Mouse (Mus musculus) large intestine, adult 2 months (tissue): ENCODE results near the gene Cdkl2. TPM values are rescaled to one million over a fixed set of nuclear protein-coding genes. Genes with fewer than 3 reads are reported as not detected.

Experiments
- DNase-seq: peaks from one replicate; pipeline ENCODE4 v3.0.0-alpha.2; 2012; ENCODE audit warnings: low read depth, low spot score
- WGBS: fragments of 180-500 bp; shearing (Covaris S2); methylation state at CpG from one replicate; pipeline ENCODE4 v1.1.7; 2018; 5-methylcytosine and 5-hydroxymethylcytosine counted together
- polyA plus RNA-seq: library from polyadenylated mRNA; depleted of rRNA; stranded (reverse); fragments of >200 nt; gene quantifications from 2 replicates; pipeline ENCODE4 v1.2.3, GENCODE M21; 2012; rRNA removed

The Cdkl2 gene
- polyA plus RNA-seq, 1 experiment, result 0.62 TPM

GRCm38 (mm10) chr5:91960606-91961254, 83.0 kb downstream of the Cdkl2 start:
- WGBS, result 26% methylated on average over 3 of the region's 3 CpGs
- no peak for DNase-seq

DNA sequence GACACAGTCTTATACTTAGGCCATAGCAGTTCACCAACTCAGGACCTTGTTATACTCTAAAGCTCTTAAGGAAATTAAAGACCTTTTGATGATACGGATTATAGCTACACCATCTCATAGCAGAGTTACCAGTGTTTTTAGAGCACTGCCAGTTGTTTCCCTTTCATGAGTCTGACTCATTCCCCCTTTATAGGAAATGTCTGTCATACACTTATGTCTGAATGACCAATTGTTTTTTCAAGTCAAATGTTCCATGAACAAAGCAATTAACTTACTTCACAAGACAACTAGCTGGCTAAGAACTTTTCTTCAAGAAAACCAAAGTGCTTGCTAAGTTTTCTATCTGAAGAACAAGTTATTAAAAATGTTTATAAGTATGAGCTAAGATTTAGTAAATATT, 83.7 kb downstream of the Cdkl2 start:
- DNase-seq, result no peak
- 41% methylated on average over 1 of the region's 1 CpGs for WGBS

- no peak for DNase-seq
Observed at GRCm38 (mm10) chr5:91959096-91959495, 84.6 kb downstream of the Cdkl2 start.

GRCm38 (mm10) chr5:91956991-91957760, 86.5 kb downstream of the Cdkl2 start:
- WGBS, result 48% methylated on average over 3 of the region's 3 CpGs
- no peak for DNase-seq

More at GRCm38 (mm10) chr5:91959096-91959495, 84.6 kb downstream of the Cdkl2 start:
- 89% methylated on average over 1 of the region's 1 CpGs for WGBS

Other genes starting within 250 kb of the Cdkl2 start
- gene Rchy1, start 80.8 kb downstream of the Cdkl2 start, polyA plus RNA-seq, result 23.8 and 27.0 TPM in 2 replicates
- gene Odaph, start 56.4 kb downstream of the Cdkl2 start, polyA plus RNA-seq, result 0.15 TPM in 1 of 2 replicates, not detected in the other
- gene G3bp2, start 39.8 kb upstream of the Cdkl2 start, polyA plus RNA-seq, result 17.6 and 21.9 TPM in 2 replicates
- gene Uso1, start 94.1 kb upstream of the Cdkl2 start, polyA plus RNA-seq, result 23.8 and 41.7 TPM in 2 replicates
- gene U90926, start 171.5 kb upstream of the Cdkl2 start, polyA plus RNA-seq, result 0.45 and 2.4 TPM in 2 replicates
- 0.88 and 2.7 TPM in 2 replicates for gene Ppef2, start 212.4 kb upstream of the Cdkl2 start, polyA plus RNA-seq
- 30.2 and 53.1 TPM in 2 replicates for gene Naaa, start 234.3 kb upstream of the Cdkl2 start, polyA plus RNA-seq